Mouse (Mus musculus): ENCODE results near the gene Pitpna. TPM values are rescaled to one million over a fixed set of nuclear protein-coding genes. Genes with fewer than 3 reads are reported as not detected.

Gene Pitpna
- 58.4 and 59.6 TPM in 2 replicates for total RNA-seq (2014; rRNA removed; ENCODE audit: low replicate concordance)
- 74.0 and 76.8 TPM in 2 replicates for polyA plus RNA-seq (2015; fragmentation: Nextera tagmentation; extraction: Ambion mirVana)

DNA sequence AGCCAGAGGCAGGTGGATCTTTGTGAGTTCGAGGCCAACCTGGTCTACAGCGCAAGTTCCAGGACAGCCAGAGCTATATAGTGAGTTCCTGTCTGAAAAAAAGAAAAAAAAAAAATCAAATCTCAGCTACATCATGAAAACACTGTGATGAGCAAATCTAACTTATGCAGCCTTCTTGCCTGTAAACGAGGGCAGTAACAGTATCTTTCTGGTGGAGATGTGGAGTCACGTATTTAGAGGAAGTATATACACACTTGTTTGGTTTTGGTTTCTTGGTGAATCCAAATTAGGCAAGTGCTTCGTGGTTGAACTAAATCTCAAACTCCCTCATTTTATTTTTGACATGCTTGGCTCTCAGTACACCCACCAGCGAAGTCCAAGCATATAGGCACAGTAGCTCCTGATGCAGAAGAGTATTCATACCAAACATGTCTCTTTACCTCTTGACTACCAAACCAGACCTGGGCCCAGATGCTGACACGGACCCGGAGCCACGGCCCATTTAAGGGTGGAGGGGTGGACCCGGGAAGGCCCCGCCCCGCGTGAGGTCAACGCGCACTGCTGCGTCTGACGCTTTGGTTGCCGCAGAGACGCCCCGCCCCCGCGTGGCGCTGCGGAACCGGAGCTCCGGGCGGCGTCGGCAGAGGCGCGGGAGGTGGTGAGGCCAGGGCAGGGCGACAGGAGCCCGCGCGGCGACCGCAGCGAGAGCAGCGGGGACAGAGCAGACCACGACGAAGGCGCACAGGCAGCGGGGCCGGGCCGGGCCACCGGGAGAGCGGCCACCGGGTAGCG lies at the start of gene Pitpna:
Gene Pitpna, plus strand, starts transcription at position 605 of the 792 bp plus-strand sequence.
- H3K9me3 ChIP-seq (replicated peaks; ENCODE audit: control insufficient read depth, low read length) = no peaks in the 10 kb centered on the region
- TF ChIP-seq EP300 (IDR thresholded peaks at IDR 0.05; ENCODE audit: low read depth) (no peak), CTCF (IDR thresholded peaks at IDR 0.05; ENCODE audit: low read depth) (no peak)
- DNase-seq (ENCODE audit: low spot score) = peak; percentile 87
- peak; percentile 94 for ATAC-seq (ENCODE audit: insufficient read depth, low read depth)
- no peaks in the 10 kb centered on the region for H3K27me3 ChIP-seq (ENCODE audit: control insufficient read depth, insufficient read depth, low read length)
- H3K4me3 ChIP-seq (ENCODE audit: low read depth, low read length) = peak within 1 kb of the TSS; percentile 91
- peak within 1 kb of the TSS; percentile 95 for H3K4me2 ChIP-seq (ENCODE audit: low read depth, low read length)
- H3K27ac ChIP-seq (ENCODE audit: low read depth) = peak within 1 kb of the TSS; percentile 88
- H3K4me1 ChIP-seq (ENCODE audit: control insufficient read depth, insufficient read depth) = peaks cover 10% of the 10 kb centered on the region
- H3K36me3 ChIP-seq (replicated peaks; ENCODE audit: control insufficient read depth, insufficient read depth, low read length) = peaks cover 6% of the 10 kb centered on the region; the same call in 1 of the 2 replicates
- H3K9ac ChIP-seq (replicated peaks; ENCODE audit: low read depth, low read length) = peak within 1 kb of the TSS; percentile 78
- 4% methylated on average over 49 of the region's 49 CpGs for WGBS

DNA sequence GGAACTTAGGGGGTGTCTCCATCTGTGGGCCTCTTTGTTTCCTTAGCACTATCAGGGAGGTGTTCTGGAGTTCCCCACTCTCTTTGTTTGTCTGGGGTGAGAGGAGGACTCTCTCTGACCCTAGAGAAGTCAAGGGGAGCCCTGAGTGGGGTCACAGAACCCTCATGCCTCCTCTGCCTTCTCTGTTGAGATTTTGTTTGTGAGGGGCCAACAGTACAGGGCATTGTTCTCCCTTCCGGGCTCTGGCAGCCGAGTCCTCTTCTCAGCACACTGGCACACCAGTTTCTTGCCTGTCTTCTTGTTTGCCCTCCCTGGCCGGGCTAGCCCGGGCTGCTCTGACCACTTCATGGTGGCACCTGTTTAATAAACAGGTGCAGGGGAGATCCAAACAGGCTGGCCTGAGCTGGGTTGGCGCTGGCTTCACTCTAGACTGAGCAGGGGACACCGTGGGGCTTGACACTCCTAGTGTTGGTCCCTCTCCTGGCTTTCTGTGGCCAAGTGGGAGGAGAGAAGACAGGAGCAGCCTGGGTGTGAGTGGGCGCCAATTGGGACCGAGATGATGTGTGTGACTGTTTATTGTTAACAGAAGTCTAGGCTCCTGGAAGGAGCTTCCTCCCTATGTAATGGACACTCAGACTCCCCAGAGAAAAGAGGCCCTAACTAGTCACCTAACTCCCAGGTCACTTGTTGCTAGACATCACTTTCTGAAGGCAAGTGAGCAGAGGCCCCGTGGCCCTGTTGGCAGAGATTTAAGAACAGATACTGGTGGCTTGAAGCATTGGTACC lies 49.5 kb upstream of the Pitpna start:
- WGBS = 64% methylated on average over 9 of the region's 9 CpGs
- peak overlapping the region; percentile 22; the same call in 1 of the 2 replicates for H3K4me2 ChIP-seq (ENCODE audit: low read depth, low read length)
- ATAC-seq (ENCODE audit: insufficient read depth, low read depth) (no peak), DNase-seq (ENCODE audit: low spot score) (no peak)
- H3K4me3 ChIP-seq (ENCODE audit: low read depth, low read length) = no peak overlapping the region
- H3K36me3 ChIP-seq (replicated peaks; ENCODE audit: control insufficient read depth, insufficient read depth, low read length) = no peaks in the 10 kb centered on the region
- H3K27me3 ChIP-seq (ENCODE audit: control insufficient read depth, insufficient read depth, low read length) = no peaks in the 10 kb centered on the region
- H3K9ac ChIP-seq (replicated peaks; ENCODE audit: low read depth, low read length) = no peak overlapping the region
- TF ChIP-seq CTCF (IDR thresholded peaks at IDR 0.05; ENCODE audit: low read depth) (no peak), EP300 (IDR thresholded peaks at IDR 0.05; ENCODE audit: low read depth) (no peak)
- no peaks in the 10 kb centered on the region for H3K9me3 ChIP-seq (replicated peaks; ENCODE audit: control insufficient read depth, low read length)
- H3K27ac ChIP-seq (ENCODE audit: low read depth) = peak overlapping the region; percentile 74
- H3K4me1 ChIP-seq (ENCODE audit: control insufficient read depth, insufficient read depth) = peaks cover 24% of the 10 kb centered on the region

DNA sequence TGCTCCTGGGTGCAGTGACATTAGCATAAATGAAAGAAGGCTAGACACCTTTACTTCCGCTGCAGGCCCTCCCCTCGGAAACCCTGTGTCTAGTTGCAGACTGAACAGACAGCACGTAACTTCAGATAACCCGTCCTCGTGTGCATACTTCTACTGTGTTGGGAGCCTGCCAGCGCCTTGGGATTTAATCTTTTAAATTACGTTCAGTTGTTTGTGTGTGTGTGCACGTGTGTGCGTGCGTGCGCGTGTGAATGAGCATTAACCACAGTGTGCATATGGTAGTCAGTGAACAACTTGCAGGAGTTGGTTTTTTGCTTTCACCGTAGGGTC lies 49.0 kb upstream of the Pitpna start:
- WGBS = 63% methylated on average over 13 of the region's 13 CpGs
- Histone ChIP-seq H3K27ac (ENCODE audit: low read depth) (no peak overlapping the region), H3K4me1 (ENCODE audit: control insufficient read depth, insufficient read depth) (peaks cover 24% of the 10 kb centered on the region), H3K9ac (replicated peaks; ENCODE audit: low read depth, low read length) (no peak overlapping the region), H3K36me3 (replicated peaks; ENCODE audit: control insufficient read depth, insufficient read depth, low read length) (no peaks in the 10 kb centered on the region), H3K4me3 (ENCODE audit: low read depth, low read length) (no peak overlapping the region), H3K27me3 (ENCODE audit: control insufficient read depth, insufficient read depth, low read length) (no peaks in the 10 kb centered on the region), H3K9me3 (replicated peaks; ENCODE audit: control insufficient read depth, low read length) (no peaks in the 10 kb centered on the region), H3K4me2 (ENCODE audit: low read depth, low read length) (no peak overlapping the region)
- no peak for TF ChIP-seq EP300 (IDR thresholded peaks at IDR 0.05; ENCODE audit: low read depth)
- no peak for TF ChIP-seq CTCF (IDR thresholded peaks at IDR 0.05; ENCODE audit: low read depth)
- DNase-seq (ENCODE audit: low spot score) (no peak), ATAC-seq (ENCODE audit: insufficient read depth, low read depth) (no peak)

DNA sequence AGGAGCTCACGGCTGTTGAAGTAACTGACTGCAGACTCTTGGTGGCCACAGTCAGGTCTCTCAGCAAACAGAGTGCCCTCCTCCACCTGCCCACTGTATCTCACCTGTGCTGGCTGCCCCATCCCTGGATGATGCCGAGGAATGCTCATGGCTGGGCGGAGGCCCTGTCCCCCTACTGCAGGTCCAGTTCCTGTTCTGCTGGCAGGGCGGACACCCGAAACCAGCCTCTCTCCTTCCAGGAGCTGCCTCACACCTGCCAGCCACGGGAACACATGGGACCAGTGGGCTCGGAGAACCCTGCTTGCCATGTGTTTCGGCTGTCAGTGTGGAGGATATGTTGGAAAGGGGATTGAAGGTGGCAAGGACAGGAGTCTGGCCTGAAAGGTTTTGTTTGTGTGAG lies 47.7 kb upstream of the Pitpna start:
- Histone ChIP-seq H3K9me3 (replicated peaks; ENCODE audit: control insufficient read depth, low read length) (no peaks in the 10 kb centered on the region), H3K36me3 (replicated peaks; ENCODE audit: control insufficient read depth, insufficient read depth, low read length) (no peaks in the 10 kb centered on the region), H3K4me3 (ENCODE audit: low read depth, low read length) (no peak overlapping the region), H3K9ac (replicated peaks; ENCODE audit: low read depth, low read length) (no peak overlapping the region), H3K4me1 (ENCODE audit: control insufficient read depth, insufficient read depth) (peaks cover 19% of the 10 kb centered on the region), H3K4me2 (ENCODE audit: low read depth, low read length) (no peak overlapping the region), H3K27ac (ENCODE audit: low read depth) (peak overlapping the region; percentile 59; the same call in 1 of the 2 replicates), H3K27me3 (ENCODE audit: control insufficient read depth, insufficient read depth, low read length) (no peaks in the 10 kb centered on the region)
- TF ChIP-seq EP300 (IDR thresholded peaks at IDR 0.05; ENCODE audit: low read depth) = no peak
- TF ChIP-seq CTCF (IDR thresholded peaks at IDR 0.05; ENCODE audit: low read depth) = no peak
- WGBS = 91% methylated on average over 8 of the region's 8 CpGs
- ATAC-seq (ENCODE audit: insufficient read depth, low read depth) = no peak
- DNase-seq (ENCODE audit: low spot score) = no peak

DNA sequence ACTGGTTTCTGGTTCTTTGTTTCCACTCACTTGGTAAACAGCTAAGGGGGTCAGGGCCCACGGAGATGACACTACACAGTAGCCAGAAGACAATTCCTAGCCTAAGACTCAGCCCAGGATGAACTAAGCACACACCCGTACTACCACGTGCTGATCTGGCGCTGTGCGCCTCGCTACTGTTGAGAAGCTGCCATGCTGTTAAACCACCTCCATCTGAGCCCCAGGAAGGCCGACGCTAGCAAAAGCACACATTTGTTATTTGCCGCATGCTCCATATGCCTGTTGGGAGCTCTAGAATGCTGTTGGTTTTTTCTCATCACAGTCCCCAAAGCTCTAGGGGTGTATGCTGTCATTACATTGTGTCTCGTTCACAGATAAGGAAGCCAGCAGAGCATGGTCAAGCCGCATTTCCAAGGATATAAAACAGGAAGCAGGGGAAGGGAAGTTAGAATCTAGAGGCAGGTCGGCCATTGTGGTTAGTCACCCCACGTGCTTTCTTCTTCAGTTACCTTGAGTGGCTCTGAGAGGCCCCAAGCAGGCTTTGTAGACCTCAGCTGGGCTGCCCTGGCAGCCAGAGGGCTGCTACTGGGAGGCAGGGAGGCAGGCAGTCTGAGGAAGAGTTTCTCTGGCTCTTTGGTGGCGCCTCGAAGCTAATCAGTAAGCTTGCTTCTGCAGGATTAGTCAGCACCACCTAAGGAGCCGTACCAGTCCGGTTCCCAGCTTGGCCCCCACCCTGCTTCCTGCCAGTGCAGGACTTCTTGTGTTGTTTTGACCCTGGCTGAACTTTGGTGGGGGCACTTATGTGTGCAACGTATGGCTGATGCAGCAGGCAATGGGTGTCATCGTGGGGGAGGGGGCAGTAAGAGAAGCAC lies 47.0 kb upstream of the Pitpna start:
- Histone ChIP-seq H3K27ac (ENCODE audit: low read depth) (peak overlapping the region; percentile 59; the same call in 1 of the 2 replicates), H3K9ac (replicated peaks; ENCODE audit: low read depth, low read length) (no peak overlapping the region), H3K4me2 (ENCODE audit: low read depth, low read length) (no peak overlapping the region; the same call in 1 of the 2 replicates), H3K27me3 (ENCODE audit: control insufficient read depth, insufficient read depth, low read length) (no peaks in the 10 kb centered on the region), H3K4me1 (ENCODE audit: control insufficient read depth, insufficient read depth) (peaks cover 18% of the 10 kb centered on the region), H3K9me3 (replicated peaks; ENCODE audit: control insufficient read depth, low read length) (no peaks in the 10 kb centered on the region), H3K4me3 (ENCODE audit: low read depth, low read length) (no peak overlapping the region), H3K36me3 (replicated peaks; ENCODE audit: control insufficient read depth, insufficient read depth, low read length) (no peaks in the 10 kb centered on the region)
- DNase-seq (ENCODE audit: low spot score) = no peak
- TF ChIP-seq CTCF (IDR thresholded peaks at IDR 0.05; ENCODE audit: low read depth) = no peak
- TF ChIP-seq EP300 (IDR thresholded peaks at IDR 0.05; ENCODE audit: low read depth) = no peak
- ATAC-seq (ENCODE audit: insufficient read depth, low read depth) = no peak
- 58% methylated on average over 19 of the region's 19 CpGs for WGBS

Data from heart, postnatal 0 days (tissue).